Mouse (Mus musculus) bone marrow macrophage, adult 2 months (primary cell): ENCODE data around the gene Btbd9.

Experiments
- CTCF ChIP-seq: IDR thresholded peaks from 2 replicates; pipeline ENCODE4 v1.5.1; 2012; ENCODE audit warnings: low read depth, mild to moderate bottlenecking, low read length, moderate library complexity
- POLR2A ChIP-seq: IDR thresholded peaks from 2 replicates; pipeline ENCODE4 v1.6.1; 2012; ENCODE audit warnings: mild to moderate bottlenecking, low read depth, low read length, borderline replicate concordance

DNA sequence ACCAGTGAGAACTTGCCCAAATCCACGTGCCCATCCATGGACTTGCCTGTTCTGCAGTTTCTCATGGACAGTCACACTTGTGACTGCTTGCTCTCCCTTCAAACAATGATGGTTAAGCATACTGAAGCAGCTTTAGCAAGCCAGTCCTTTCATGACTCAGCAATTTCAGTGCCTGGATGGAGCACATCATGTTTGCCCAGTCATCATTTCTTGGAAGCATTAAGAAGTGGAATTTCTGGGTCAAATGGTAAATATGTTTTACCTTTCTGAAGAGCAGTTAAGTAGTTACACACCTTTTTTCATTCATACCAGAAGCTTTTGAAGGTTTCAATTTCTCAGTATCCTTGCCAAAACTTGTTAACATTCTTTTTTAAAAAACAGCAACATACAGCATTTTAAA lies 201.2 kb downstream of the Btbd9 start:
- TF ChIP-seq POLR2A = no peak
- no peak for TF ChIP-seq CTCF
